8 mouse cellular contexts compared by ENCODE assay signal in genomic region chr12:86077322-86077721, GRCm38 (mm10). TPM values are rescaled to one million over a fixed set of nuclear protein-coding genes. Genes with fewer than 3 reads are reported as not detected.
DNase-seq lines count a peak whose midpoint lies in the region; ATAC-seq and TF ChIP-seq lines count a peak whose summit lies in the region.

No protein-coding gene starts in this region.

- peak overlapping the region; percentile 81 for H3K4me2 ChIP-seq in heart, embryonic 12.5 days
- peak overlapping the region; percentile 84 for H3K4me2 ChIP-seq in heart, embryonic 13.5 days
- peak overlapping the region; percentile 82 for H3K4me2 ChIP-seq in liver, postnatal 0 days (ENCODE audit: low read depth, low read length)

- ATAC-seq in heart, embryonic 12.5 days (ENCODE audit: insufficient number of reproducible peaks, low FRiP score), result no peak
- ATAC-seq in heart, embryonic 13.5 days (ENCODE audit: extremely low read depth, insufficient number of reproducible peaks, low FRiP score, low TSS enrichment), result no peak
- no peak for ATAC-seq in liver, postnatal 0 days
- ATAC-seq in CD4-positive, CD25-positive, alpha-beta regulatory T cell, adult 4 months, result no peak

- no peak for TF ChIP-seq EP300 in liver, postnatal 0 days (IDR thresholded peaks at IDR 0.05; ENCODE audit: low read depth)

- DNase-seq in heart, adult 8-10 months (ENCODE audit: low spot score), result no peak
- DNase-seq in cerebellum, adult 9-10 months, result peak; percentile 64
- no peak for DNase-seq in liver, postnatal 0 days
- DNase-seq in urinary bladder, postnatal 36 days (ENCODE audit: low spot score in 2 of 2), result no peak
- no peak for DNase-seq in right cerebral cortex, postnatal 4 days

- peaks cover 33% of the 10 kb centered on the region for H3K4me1 ChIP-seq in heart, embryonic 12.5 days (replicated peaks)
- peaks cover 53% of the 10 kb centered on the region for H3K4me1 ChIP-seq in heart, embryonic 13.5 days
- H3K4me1 ChIP-seq in liver, postnatal 0 days (ENCODE audit: insufficient read depth), result no peaks in the 10 kb centered on the region

- no peaks in the 10 kb centered on the region for H3K36me3 ChIP-seq in heart, embryonic 12.5 days
- peaks cover 11% of the 10 kb centered on the region; the same call in 1 of the 2 replicates for H3K36me3 ChIP-seq in heart, embryonic 13.5 days
- H3K36me3 ChIP-seq in liver, postnatal 0 days (replicated peaks; ENCODE audit: insufficient read depth, low read length), result no peaks in the 10 kb centered on the region

- no peak overlapping the region for H3K27ac ChIP-seq in heart, embryonic 12.5 days (ENCODE audit: poor library complexity, severe bottlenecking)
- peak overlapping the region; percentile 94 for H3K27ac ChIP-seq in heart, embryonic 13.5 days (replicated peaks)
- no peak overlapping the region for H3K27ac ChIP-seq in liver, postnatal 0 days (ENCODE audit: low read depth)

- H3K4me3 ChIP-seq in heart, embryonic 12.5 days, result peak overlapping the region; percentile 62
- peak overlapping the region; percentile 69 for H3K4me3 ChIP-seq in heart, embryonic 13.5 days
- H3K4me3 ChIP-seq in liver, postnatal 0 days (ENCODE audit: low read depth, low read length), result no peak overlapping the region

- no peak for TF ChIP-seq CTCF in liver, postnatal 0 days (IDR thresholded peaks at IDR 0.05; ENCODE audit: low read depth)

- no peaks in the 10 kb centered on the region for H3K9me3 ChIP-seq in heart, embryonic 12.5 days (replicated peaks)
- H3K9me3 ChIP-seq in heart, embryonic 13.5 days, result no peaks in the 10 kb centered on the region
- no peaks in the 10 kb centered on the region for H3K9me3 ChIP-seq in liver, postnatal 0 days (ENCODE audit: low read length)

- peak overlapping the region; percentile 83 for H3K9ac ChIP-seq in heart, embryonic 12.5 days
- peak overlapping the region; percentile 91 for H3K9ac ChIP-seq in heart, embryonic 13.5 days
- no peak overlapping the region for H3K9ac ChIP-seq in liver, postnatal 0 days (replicated peaks)

- WGBS in heart, embryonic 12.5 days, result 34% methylated on average over 8 of the region's 8 CpGs
- WGBS in heart, embryonic 13.5 days, result 37% methylated on average over 8 of the region's 8 CpGs
- WGBS in liver, postnatal 0 days (ENCODE audit: insufficient replicate concordance), result 50% methylated on average over 8 of the region's 8 CpGs

- H3K27me3 ChIP-seq in heart, embryonic 12.5 days (replicated peaks), result no peaks in the 10 kb centered on the region
- peaks cover 11% of the 10 kb centered on the region for H3K27me3 ChIP-seq in heart, embryonic 13.5 days (replicated peaks)
- H3K27me3 ChIP-seq in liver, postnatal 0 days (ENCODE audit: insufficient read depth, low read length), result peaks cover 14% of the 10 kb centered on the region

RNA-seq across cellular contexts. Expression of gene Tgfb3, which starts 1.5 kb away (rescaled TPM):
- 24.2 and 24.5 TPM in 2 replicates for polyA plus RNA-seq in heart, embryonic 12.5 days (2016; fragmentation: Nextera tagmentation; extraction: Ambion mirVana)
- total RNA-seq in heart, adult 8-10 months (2022), result 10 to 100 TPM; 13.5 to 15.5 (median 14.3) TPM
- 23.7 TPM in 2 replicates for polyA plus RNA-seq in heart, embryonic 13.5 days (2015; fragmentation: Nextera tagmentation; extraction: Ambion mirVana)
- 0.94 and 1.2 TPM in 2 replicates for polyA plus RNA-seq in liver, postnatal 0 days (2015; fragmentation: Nextera tagmentation; extraction: Ambion mirVana)
- under 1 TPM; 0.52 TPM for polyA plus RNA-seq in CD4-positive, CD25-positive, alpha-beta regulatory T cell, adult 4 months (2017; shearing (Covaris generic))

RNA-seq across cellular contexts. Expression of gene Ift43, which starts 5.0 kb away (rescaled TPM):
- polyA plus RNA-seq in heart, embryonic 12.5 days (2016; fragmentation: Nextera tagmentation; extraction: Ambion mirVana), result 113 and 118 TPM in 2 replicates
- total RNA-seq in heart, adult 8-10 months (2022), result 10 to 100 TPM; 24.9 to 32.3 (median 27.7) TPM
- polyA plus RNA-seq in heart, embryonic 13.5 days (2015; fragmentation: Nextera tagmentation; extraction: Ambion mirVana), result 108 and 118 TPM in 2 replicates
- polyA plus RNA-seq in liver, postnatal 0 days (2015; fragmentation: Nextera tagmentation; extraction: Ambion mirVana), result 8.4 and 8.7 TPM in 2 replicates
- 1 to 10 TPM; 4.0 to 4.7 TPM for polyA plus RNA-seq in CD4-positive, CD25-positive, alpha-beta regulatory T cell, adult 4 months (2017; shearing (Covaris generic))

Comparison
In these comparisons a context has a peak if more than half of its experiments do, and no peak if none do; other contexts are left out.
1. RNA of gene Tgfb3, which starts 1.5 kb away (polyA plus RNA-seq): 24.2 to 24.5 TPM in heart, embryonic 12.5 days and 23.7 TPM in heart, embryonic 13.5 days; 0.94 to 1.2 TPM in liver, postnatal 0 days and 0.52 TPM in CD4-positive, CD25-positive, alpha-beta regulatory T cell, adult 4 months; every median in the first group is over 10 times any median in the second.
2. RNA of gene Ift43, which starts 5.0 kb away (polyA plus RNA-seq): 113 to 118 TPM in heart, embryonic 12.5 days and 108 to 118 TPM in heart, embryonic 13.5 days; 8.4 to 8.7 TPM in liver, postnatal 0 days and 4.0 to 4.7 TPM in CD4-positive, CD25-positive, alpha-beta regulatory T cell, adult 4 months; every median in the first group is over 10 times any median in the second.
3. Peak in every context shown above with its lines, with median percentiles within 50 percentile points of each other: H3K4me2 ChIP-seq.